Mouse (Mus musculus): ENCODE data around the gene Ankrd6. TPM values are rescaled to one million over a fixed set of nuclear protein-coding genes. Genes with fewer than 3 reads are reported as not detected.

Gene Ankrd6
- total and polyA plus RNA-seq, 3 experiments, result 1.3 to 2.1 (median 1.6) TPM

GRCm38 (mm10) chr4:32961394-32961793, 10.8 kb upstream of the Ankrd6 start:
- Histone ChIP-seq H3K4me3 (replicated peaks in 1 of 3; ENCODE audit: low read depth in 2 of 3, low read length in 2 of 3, poor library complexity in 1 of 3) (no peak overlapping the region), H3K4me1 (ENCODE audit: control insufficient read depth in 1 of 2, insufficient read depth in 2 of 2) (peaks cover 0 to 8% of the 10 kb centered on the region in 2 experiments; a peak in 2 of 4 replicates), H3K79me2 (replicated peaks; ENCODE audit: control insufficient read depth, extremely low read depth, insufficient read depth, poor library complexity, severe bottlenecking) (no peaks in the 10 kb centered on the region), H3K4me2 (ENCODE audit: insufficient read depth, low read depth, poor library complexity, severe bottlenecking) (no peak overlapping the region), H3K9ac (ENCODE audit: insufficient read depth, low read depth) (no peak overlapping the region), H3K27ac (ENCODE audit: insufficient read depth, low read depth) (no peak overlapping the region), H3K27me3 (replicated peaks) (no peaks in the 10 kb centered on the region), H3K9me3 (replicated peaks; ENCODE audit: low read length) (peaks cover 4% of the 10 kb centered on the region), H3K36me3 (replicated peaks in 1 of 2; ENCODE audit: control insufficient read depth in 1 of 2, insufficient read depth in 1 of 2, low read length in 1 of 2) (no peaks in the 10 kb centered on the region)
- in situ Hi-C loops (cut with MboI; ENCODE audit: low pct_ligation_motif_present, low pct_unique_long_range_greater_than_20kb, low sequenced_read_pairs) (loop anchor here (10.0 to 25.0 kb wide), 2 partner anchors 153 to 199 kb away; no protein-coding TSS in a partner anchor), dilution Hi-C loops (cut with MboI; ENCODE audit: extremely low pct_ligation_motif_present, extremely low pct_unique_long_range_greater_than_20kb, low sequenced_read_pairs) (no loop called here)
- TF ChIP-seq POLR2A (IDR thresholded peaks at IDR 0.05; ENCODE audit: low read depth, low read length) (no peak), EP300 (IDR thresholded peaks at IDR 0.05; ENCODE audit: low read length) (no peak), SIN3A (IDR thresholded peaks at IDR 0.05; ENCODE audit: low read length) (no peak), CHD1 (IDR thresholded peaks at IDR 0.05; ENCODE audit: low read depth, low read length) (no peak), NRF1 (IDR thresholded peaks at IDR 0.05; ENCODE audit: low read depth, low read length) (no peak), NELFE (IDR thresholded peaks at IDR 0.05; ENCODE audit: low read depth, low read length) (no peak), BHLHE40 (IDR thresholded peaks at IDR 0.05; ENCODE audit: low read depth, low read length) (no peak), ZKSCAN1 (IDR thresholded peaks at IDR 0.05; ENCODE audit: borderline replicate concordance, low read depth, low read length) (no peak), POLR2AphosphoS2 (IDR thresholded peaks at IDR 0.05; ENCODE audit: low read depth, low read length) (no peak), HCFC1 (IDR thresholded peaks at IDR 0.05; ENCODE audit: low read depth, low read length) (no peak), USF2 (conservative IDR thresholded peaks at IDR 0.05; ENCODE audit: low read depth, low read length) (no peak), ZNF384 (IDR thresholded peaks at IDR 0.05; ENCODE audit: low read depth, low read length) (no peak), TBP (conservative IDR thresholded peaks at IDR 0.05; ENCODE audit: low read depth, low read length) (no peak), MXI1 (IDR thresholded peaks at IDR 0.05; ENCODE audit: low read depth, low read length) (no peak), GABPA (IDR thresholded peaks at IDR 0.05; ENCODE audit: insufficient replicate concordance, low read depth, low read length) (no peak), MEF2A (IDR thresholded peaks at IDR 0.05; ENCODE audit: borderline replicate concordance, low read depth, low read length) (no peak), USF1 (IDR thresholded peaks at IDR 0.05; ENCODE audit: low read depth, low read length) (no peak), CTCF (conservative IDR thresholded peaks at IDR 0.05 in 1 of 2, IDR thresholded peaks at IDR 0.05 in 1 of 2; ENCODE audit: low read depth in 2 of 2, low read length in 2 of 2) (no peak)
- no peak for DNase-seq (ENCODE audit: extremely low read depth)

GRCm38 (mm10) chr4:32956423-32956822, 5.8 kb upstream of the Ankrd6 start:
- H3K27ac ChIP-seq (ENCODE audit: insufficient read depth, low read depth), result no peak overlapping the region
- DNase-seq (ENCODE audit: extremely low read depth), result no peak
- H3K79me2 ChIP-seq (replicated peaks; ENCODE audit: control insufficient read depth, extremely low read depth, insufficient read depth, poor library complexity, severe bottlenecking), result no peaks in the 10 kb centered on the region
- H3K9ac ChIP-seq (ENCODE audit: insufficient read depth, low read depth), result no peak overlapping the region
- no peaks in the 10 kb centered on the region for H3K27me3 ChIP-seq (replicated peaks)
- in situ Hi-C loops (cut with MboI; ENCODE audit: low pct_ligation_motif_present, low pct_unique_long_range_greater_than_20kb, low sequenced_read_pairs), result loop anchor here (25.0 kb wide), 1 partner anchor 194 kb away; no protein-coding TSS in a partner anchor
- peaks cover 2 to 7% of the 10 kb centered on the region in 2 experiments; a peak in 2 of 4 replicates for H3K4me1 ChIP-seq (ENCODE audit: control insufficient read depth in 1 of 2, insufficient read depth in 2 of 2)
- dilution Hi-C loops (cut with MboI; ENCODE audit: extremely low pct_ligation_motif_present, extremely low pct_unique_long_range_greater_than_20kb, low sequenced_read_pairs), result no loop called here
- H3K4me2 ChIP-seq (ENCODE audit: insufficient read depth, low read depth, poor library complexity, severe bottlenecking), result no peak overlapping the region
- H3K36me3 ChIP-seq (replicated peaks in 1 of 2; ENCODE audit: control insufficient read depth in 1 of 2, insufficient read depth in 1 of 2, low read length in 1 of 2), result no peaks in the 10 kb centered on the region
- no peak for TF ChIP-seq ELF1 (IDR thresholded peaks at IDR 0.05; ENCODE audit: low read depth, low read length)
- no peak for TF ChIP-seq JUN (IDR thresholded peaks at IDR 0.05; ENCODE audit: insufficient read depth, low read depth, low read length)
- TF ChIP-seq ETS1 (conservative IDR thresholded peaks at IDR 0.05; ENCODE audit: low read depth, low read length), result no peak
- no peak for TF ChIP-seq EP300 (IDR thresholded peaks at IDR 0.05; ENCODE audit: low read length)
- TF ChIP-seq POLR2AphosphoS2 (IDR thresholded peaks at IDR 0.05; ENCODE audit: low read depth, low read length), result no peak
- TF ChIP-seq MEF2A (IDR thresholded peaks at IDR 0.05; ENCODE audit: borderline replicate concordance, low read depth, low read length), result no peak
- no peak for TF ChIP-seq KAT2A (IDR thresholded peaks at IDR 0.05; ENCODE audit: insufficient replicate concordance, low read length)
- no peak for TF ChIP-seq POLR2A (IDR thresholded peaks at IDR 0.05; ENCODE audit: low read depth, low read length)
- TF ChIP-seq MXI1 (IDR thresholded peaks at IDR 0.05; ENCODE audit: low read depth, low read length), result no peak
- TF ChIP-seq JUND (conservative IDR thresholded peaks at IDR 0.05; ENCODE audit: low read depth, low read length), result no peak
- no peak for TF ChIP-seq NELFE (IDR thresholded peaks at IDR 0.05; ENCODE audit: low read depth, low read length)
- TF ChIP-seq E2F4 (IDR thresholded peaks at IDR 0.05; ENCODE audit: insufficient replicate concordance, low read depth, low read length), result no peak
- no peak for TF ChIP-seq CHD2 (IDR thresholded peaks at IDR 0.05; ENCODE audit: low read length)
- TF ChIP-seq NRF1 (IDR thresholded peaks at IDR 0.05; ENCODE audit: low read depth, low read length), result no peak
- TF ChIP-seq CTCF (conservative IDR thresholded peaks at IDR 0.05 in 1 of 2, IDR thresholded peaks at IDR 0.05 in 1 of 2; ENCODE audit: low read depth in 2 of 2, low read length in 2 of 2), result no peak
- no peak for TF ChIP-seq MYC (IDR thresholded peaks at IDR 0.05; ENCODE audit: low read depth, low read length)
- TF ChIP-seq USF1 (IDR thresholded peaks at IDR 0.05; ENCODE audit: low read depth, low read length), result no peak
- no peak for TF ChIP-seq USF2 (conservative IDR thresholded peaks at IDR 0.05; ENCODE audit: low read depth, low read length)
- TF ChIP-seq GABPA (IDR thresholded peaks at IDR 0.05; ENCODE audit: insufficient replicate concordance, low read depth, low read length), result no peak
- H3K9me3 ChIP-seq (replicated peaks; ENCODE audit: low read length), result no peaks in the 10 kb centered on the region
- no peak overlapping the region for H3K4me3 ChIP-seq (replicated peaks in 1 of 3; ENCODE audit: low read depth in 2 of 3, low read length in 2 of 3, poor library complexity in 1 of 3)
